Mouse (Mus musculus): ENCODE measurements around the gene Crocc2. TPM values are rescaled to one million over a fixed set of nuclear protein-coding genes. Genes with fewer than 3 reads are reported as not detected.

Crocc2 gene
- total RNA-seq, 1 experiment, result 3.1 TPM

DNA sequence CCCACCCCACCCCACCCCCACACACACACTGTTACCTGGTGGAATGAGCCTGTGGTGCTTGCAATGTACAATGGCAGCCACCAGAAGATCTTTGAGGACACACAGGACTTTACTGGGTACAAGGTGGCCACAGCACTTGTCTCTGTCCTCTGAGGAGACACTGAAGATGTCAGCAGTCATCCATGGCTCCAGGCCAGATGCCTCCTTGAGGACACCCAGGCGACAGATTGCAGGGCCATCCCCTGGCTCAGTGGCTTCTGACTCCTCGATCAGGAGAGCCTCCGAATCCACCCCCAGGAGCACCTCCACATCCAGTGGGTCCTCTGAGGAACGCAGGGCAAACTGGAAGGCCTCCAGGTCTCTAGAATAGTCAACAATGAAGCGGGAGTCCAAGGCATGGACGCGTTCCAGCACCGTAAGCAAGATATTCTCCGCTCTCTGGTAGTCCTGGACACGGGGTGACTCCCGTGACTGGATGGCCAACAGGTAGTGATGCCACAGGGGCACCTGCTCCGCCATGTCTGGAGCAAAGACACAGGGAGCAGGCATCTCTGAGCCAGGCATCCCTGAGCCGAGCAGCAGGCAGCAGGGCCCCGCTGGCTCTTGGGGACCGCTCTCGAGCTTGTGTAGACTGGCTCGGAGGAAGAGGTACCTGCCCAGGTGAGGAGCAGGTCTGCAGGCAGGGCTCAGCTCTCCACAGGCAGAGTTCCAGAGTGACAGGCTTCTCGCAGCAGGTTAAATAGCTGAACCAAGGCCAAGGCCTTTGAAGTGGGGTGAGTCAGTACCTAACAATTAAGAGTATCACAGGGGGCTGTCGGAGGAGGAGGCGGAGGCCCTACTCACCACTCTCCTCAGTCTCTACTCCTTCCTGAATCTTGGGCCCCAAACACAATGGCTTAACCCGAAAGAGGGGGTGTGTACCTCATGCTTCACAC lies 8.7 kb upstream of the Crocc2 start:
- no peak overlapping the region for H3K27ac ChIP-seq (ENCODE audit: insufficient read depth, low read depth, low read length, poor library complexity, severe bottlenecking)
- no peaks in the 10 kb centered on the region for H3K9me3 ChIP-seq (ENCODE audit: control insufficient read depth, insufficient read depth, low read depth, low read length)
- H3K36me3 ChIP-seq (ENCODE audit: control insufficient read depth, insufficient read depth, low read length, poor library complexity, severe bottlenecking), result no peaks in the 10 kb centered on the region
- no peak overlapping the region for H3K9ac ChIP-seq (ENCODE audit: insufficient read depth, low read depth, low read length, poor library complexity, severe bottlenecking)
- 0 out of 4 replicates have a peak, but pooled peaks cover 0 to 2% of the 10 kb centered on the region in 2 experiments for H3K4me1 ChIP-seq (ENCODE audit: control insufficient read depth in 2 of 2, insufficient read depth in 2 of 2, low read length in 2 of 2, poor library complexity in 1 of 2)
- no peak for TF ChIP-seq CHD2 (IDR thresholded peaks at IDR 0.05; ENCODE audit: low read depth, low read length)
- TF ChIP-seq MAFK (IDR thresholded peaks at IDR 0.05; ENCODE audit: insufficient read depth, low read depth, low read length), result no peak
- no peak for TF ChIP-seq HCFC1 (IDR thresholded peaks at IDR 0.05; ENCODE audit: borderline replicate concordance, insufficient read depth, low read length)
- no peak for DNase-seq (ENCODE audit: low read depth, low spot score)
- no peak overlapping the region for H3K4me3 ChIP-seq (ENCODE audit: insufficient read depth in 1 of 2, low read depth in 1 of 2, low read length in 2 of 2, poor library complexity in 1 of 2, severe bottlenecking in 1 of 2)
- in situ Hi-C loops (cut with MboI; ENCODE audit: low sequenced_read_pairs in 2 of 2, unreplicated experiment in 2 of 2), result no loop called here

GRCm38 (mm10) chr1:93160501-93161133 lies 7.9 kb upstream of the Crocc2 start, which contains the start of gene 2310007B03Rik:
2310007B03Rik (minus strand) TSS chr1:93160948.
- Histone ChIP-seq H3K27ac (ENCODE audit: insufficient read depth, low read depth, low read length, poor library complexity, severe bottlenecking) (no peak within 1 kb of the TSS), H3K9ac (ENCODE audit: insufficient read depth, low read depth, low read length, poor library complexity, severe bottlenecking) (no peak within 1 kb of the TSS), H3K36me3 (ENCODE audit: control insufficient read depth, insufficient read depth, low read length, poor library complexity, severe bottlenecking) (no peaks in the 10 kb centered on the region), H3K4me3 (ENCODE audit: insufficient read depth in 1 of 2, low read depth in 1 of 2, low read length in 2 of 2, poor library complexity in 1 of 2, severe bottlenecking in 1 of 2) (no peak within 1 kb of the TSS), H3K4me1 (ENCODE audit: control insufficient read depth in 2 of 2, insufficient read depth in 2 of 2, low read length in 2 of 2, poor library complexity in 1 of 2) (0 out of 4 replicates have a peak, but pooled peaks cover 0 to 2% of the 10 kb centered on the region in 2 experiments), H3K9me3 (ENCODE audit: control insufficient read depth, insufficient read depth, low read depth, low read length) (no peaks in the 10 kb centered on the region)
- no peak for DNase-seq (ENCODE audit: low read depth, low spot score)
- in situ Hi-C loops (cut with MboI; ENCODE audit: low sequenced_read_pairs in 2 of 2, unreplicated experiment in 2 of 2), result no loop called here
- TF ChIP-seq ZC3H11A (IDR thresholded peaks at IDR 0.05; ENCODE audit: borderline replicate concordance, low read depth, low read length) (no peak), CHD2 (IDR thresholded peaks at IDR 0.05; ENCODE audit: low read depth, low read length) (no peak), HCFC1 (IDR thresholded peaks at IDR 0.05; ENCODE audit: borderline replicate concordance, insufficient read depth, low read length) (no peak)

DNA sequence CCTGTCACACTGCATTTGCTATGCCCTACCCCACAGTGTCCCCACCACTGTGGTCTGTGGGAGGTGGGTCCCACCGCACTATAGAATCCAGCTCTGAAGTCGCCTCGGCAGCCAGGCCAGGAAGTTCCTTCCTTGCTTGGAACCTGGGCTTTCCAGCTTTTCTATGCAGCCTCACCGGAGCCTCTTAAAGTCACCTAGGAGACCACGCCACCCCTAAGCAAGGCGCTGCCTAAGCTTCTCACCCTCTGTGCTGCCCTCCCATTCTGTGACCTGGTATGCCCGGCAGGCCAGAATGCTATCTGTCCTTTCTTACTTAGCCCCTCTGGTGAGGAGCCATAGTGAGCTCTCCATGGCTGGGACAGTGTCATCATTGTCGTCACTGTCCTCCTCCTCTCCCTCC lies 7.2 kb upstream of the Crocc2 start:
- Histone ChIP-seq H3K9me3 (ENCODE audit: control insufficient read depth, insufficient read depth, low read depth, low read length) (no peaks in the 10 kb centered on the region), H3K27ac (ENCODE audit: insufficient read depth, low read depth, low read length, poor library complexity, severe bottlenecking) (no peak overlapping the region), H3K4me1 (ENCODE audit: control insufficient read depth in 2 of 2, insufficient read depth in 2 of 2, low read length in 2 of 2, poor library complexity in 1 of 2) (0 out of 4 replicates have a peak, but pooled peaks cover 0 to 2% of the 10 kb centered on the region in 2 experiments), H3K9ac (ENCODE audit: insufficient read depth, low read depth, low read length, poor library complexity, severe bottlenecking) (no peak overlapping the region), H3K36me3 (ENCODE audit: control insufficient read depth, insufficient read depth, low read length, poor library complexity, severe bottlenecking) (no peaks in the 10 kb centered on the region), H3K4me3 (ENCODE audit: insufficient read depth in 1 of 2, low read depth in 1 of 2, low read length in 2 of 2, poor library complexity in 1 of 2, severe bottlenecking in 1 of 2) (no peak overlapping the region)
- TF ChIP-seq CHD2 (IDR thresholded peaks at IDR 0.05; ENCODE audit: low read depth, low read length), result no peak
- TF ChIP-seq MAFK (IDR thresholded peaks at IDR 0.05; ENCODE audit: insufficient read depth, low read depth, low read length), result no peak
- TF ChIP-seq ZC3H11A (IDR thresholded peaks at IDR 0.05; ENCODE audit: borderline replicate concordance, low read depth, low read length), result no peak
- TF ChIP-seq ZNF384 (IDR thresholded peaks at IDR 0.05; ENCODE audit: low read depth, low read length), result no peak
- no peak for TF ChIP-seq HCFC1 (IDR thresholded peaks at IDR 0.05; ENCODE audit: borderline replicate concordance, insufficient read depth, low read length)
- no peak for DNase-seq (ENCODE audit: low read depth, low spot score)
- in situ Hi-C loops (cut with MboI; ENCODE audit: low sequenced_read_pairs in 2 of 2, unreplicated experiment in 2 of 2), result no loop called here

DNA sequence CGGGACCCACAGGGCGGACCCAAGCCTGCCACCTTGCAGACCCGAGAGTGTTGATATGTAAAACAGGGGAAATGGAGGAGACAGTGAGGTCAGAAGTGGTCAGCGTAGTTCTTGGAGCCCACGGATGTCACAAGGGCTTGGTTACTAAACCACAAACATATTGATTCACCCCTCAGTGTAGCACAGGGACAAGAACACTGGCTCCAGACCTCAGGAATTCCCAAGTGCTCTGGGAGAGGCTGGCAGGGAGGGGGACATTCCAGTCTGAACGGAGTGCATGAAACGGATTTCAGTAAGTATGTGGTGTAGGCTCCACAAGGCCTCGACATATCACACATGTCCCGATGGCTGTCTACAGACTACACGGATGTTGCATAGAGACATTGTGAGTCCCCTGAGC lies 6.6 kb upstream of the Crocc2 start:
- TF ChIP-seq ZC3H11A (IDR thresholded peaks at IDR 0.05; ENCODE audit: borderline replicate concordance, low read depth, low read length), result no peak
- no peak for TF ChIP-seq MAFK (IDR thresholded peaks at IDR 0.05; ENCODE audit: insufficient read depth, low read depth, low read length)
- no peak for TF ChIP-seq CHD2 (IDR thresholded peaks at IDR 0.05; ENCODE audit: low read depth, low read length)
- no peak for TF ChIP-seq HCFC1 (IDR thresholded peaks at IDR 0.05; ENCODE audit: borderline replicate concordance, insufficient read depth, low read length)
- TF ChIP-seq ZNF384 (IDR thresholded peaks at IDR 0.05; ENCODE audit: low read depth, low read length), result no peak
- Histone ChIP-seq H3K36me3 (ENCODE audit: control insufficient read depth, insufficient read depth, low read length, poor library complexity, severe bottlenecking) (no peaks in the 10 kb centered on the region), H3K27ac (ENCODE audit: insufficient read depth, low read depth, low read length, poor library complexity, severe bottlenecking) (no peak overlapping the region), H3K4me3 (ENCODE audit: insufficient read depth in 1 of 2, low read depth in 1 of 2, low read length in 2 of 2, poor library complexity in 1 of 2, severe bottlenecking in 1 of 2) (no peak overlapping the region), H3K9ac (ENCODE audit: insufficient read depth, low read depth, low read length, poor library complexity, severe bottlenecking) (no peak overlapping the region), H3K9me3 (ENCODE audit: control insufficient read depth, insufficient read depth, low read depth, low read length) (no peaks in the 10 kb centered on the region), H3K4me1 (ENCODE audit: control insufficient read depth in 2 of 2, insufficient read depth in 2 of 2, low read length in 2 of 2, poor library complexity in 1 of 2) (0 out of 4 replicates have a peak, but pooled peaks cover 0 to 2% of the 10 kb centered on the region in 2 experiments)
- no peak for DNase-seq (ENCODE audit: low read depth, low spot score)
- in situ Hi-C loops (cut with MboI; ENCODE audit: low sequenced_read_pairs in 2 of 2, unreplicated experiment in 2 of 2), result no loop called here
